In the genomic region with DNA sequence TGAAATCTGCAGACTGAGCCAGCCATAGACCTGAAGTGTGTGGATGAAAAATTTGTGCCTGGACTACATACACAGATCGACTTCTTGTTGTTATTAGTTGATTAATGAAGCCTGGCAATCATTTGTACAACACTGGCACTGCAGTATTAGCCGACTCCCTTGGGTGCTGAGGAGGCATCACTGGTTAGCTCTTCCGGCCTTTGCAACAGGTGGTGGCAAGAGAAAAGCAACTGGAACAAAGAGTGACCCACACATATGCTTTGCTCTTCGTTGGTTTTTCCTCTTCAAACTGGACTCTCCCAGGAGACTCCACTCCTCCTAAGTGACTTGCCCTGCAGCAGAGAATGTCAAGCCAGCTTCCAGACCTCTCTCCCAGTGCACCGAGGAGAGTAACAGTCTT, we compare ENCODE assay signal across 17 mouse cellular contexts. TPM values are rescaled to one million over a fixed set of nuclear protein-coding genes. Genes with fewer than 3 reads are reported as not detected.
"Had no signal": no experiment of that assay in that cellular context is flagged by ENCODE, and none has a peak within 500 bp of the region (broad histone marks: within the 10 kb centered on the region; RNA-seq: fewer than 3 reads in every experiment).

No protein-coding gene starts in this region.

- H3K36me3 ChIP-seq: embryonic facial prominence, embryonic 10.5 days; embryonic facial prominence, embryonic 12.5 days; embryonic facial prominence, embryonic 13.5 days; embryonic facial prominence, embryonic 15.5 days; forebrain, embryonic 10.5 days; forebrain, embryonic 12.5 days; forebrain, embryonic 15.5 days had no signal

- H3K4me2 ChIP-seq: embryonic facial prominence, embryonic 12.5 days; embryonic facial prominence, embryonic 13.5 days; embryonic facial prominence, embryonic 15.5 days; forebrain, embryonic 12.5 days; forebrain, embryonic 13.5 days; forebrain, embryonic 15.5 days had no signal

- ATAC-seq: forebrain, embryonic 13.5 days; forebrain, embryonic 14.5 days; forebrain, embryonic 15.5 days; forebrain, embryonic 16.5 days; forebrain, postnatal 0 days had no signal

- H3K4me3 ChIP-seq: embryonic facial prominence, embryonic 10.5 days; embryonic facial prominence, embryonic 12.5 days; embryonic facial prominence, embryonic 13.5 days; embryonic facial prominence, embryonic 15.5 days; erythroblast, embryonic 14.5 days; forebrain, embryonic 10.5 days; forebrain, embryonic 12.5 days; forebrain, embryonic 13.5 days; forebrain, embryonic 15.5 days; gastrocnemius, adult 2 months; heart, adult 2 months had no signal

RNA-seq across cellular contexts. Expression of gene Chrng, which starts 0.7 kb away (rescaled TPM):
- polyA plus RNA-seq: cortical plate, adult 2 months; erythroblast, embryonic 14.5 days; forebrain, embryonic 11.5 days; forebrain, embryonic 12.5 days; forebrain, embryonic 13.5 days; forebrain, embryonic 14.5 days; forebrain, embryonic 15.5 days; forebrain, embryonic 16.5 days; forebrain, postnatal 0 days; frontal cortex, adult 2 months; heart, adult 2 months had no signal

RNA-seq across cellular contexts. Expression of gene Chrnd, which starts 13.4 kb away (rescaled TPM):
- polyA plus RNA-seq: cortical plate, adult 2 months; erythroblast, embryonic 14.5 days; forebrain, embryonic 10.5 days; forebrain, embryonic 13.5 days; forebrain, embryonic 14.5 days; forebrain, embryonic 15.5 days; forebrain, embryonic 16.5 days; forebrain, postnatal 0 days; frontal cortex, adult 2 months; heart, adult 2 months had no signal

RNA-seq across cellular contexts. Expression of gene Prss56, which starts 20.7 kb away (rescaled TPM):
- polyA plus RNA-seq: embryonic facial prominence, embryonic 13.5 days; erythroblast, embryonic 14.5 days; forebrain, embryonic 10.5 days; forebrain, embryonic 11.5 days; forebrain, embryonic 12.5 days; heart, adult 2 months had no signal

RNA-seq across cellular contexts. Expression of gene Ecel1, which starts 47.5 kb away (rescaled TPM):
- polyA plus RNA-seq: erythroblast, embryonic 14.5 days had no signal
